Mouse (Mus musculus) frontal cortex, adult (tissue): ENCODE data around the gene Ints6l.
"Not testable (repeated sequence)": the region's sequence is repeated elsewhere in the genome, so short reads cannot be mapped to it uniquely, and the experiment has no call there.

Experiments
- ATAC-seq: cut with Nextera tagmentation; 2 replicates; pipeline ENCODE4 v1.9.2; 2017; ENCODE audit warnings: mild to moderate bottlenecking, moderate library complexity, mixed read lengths; ENCODE audit not compliant: low TSS enrichment

The Ints6l gene

DNA sequence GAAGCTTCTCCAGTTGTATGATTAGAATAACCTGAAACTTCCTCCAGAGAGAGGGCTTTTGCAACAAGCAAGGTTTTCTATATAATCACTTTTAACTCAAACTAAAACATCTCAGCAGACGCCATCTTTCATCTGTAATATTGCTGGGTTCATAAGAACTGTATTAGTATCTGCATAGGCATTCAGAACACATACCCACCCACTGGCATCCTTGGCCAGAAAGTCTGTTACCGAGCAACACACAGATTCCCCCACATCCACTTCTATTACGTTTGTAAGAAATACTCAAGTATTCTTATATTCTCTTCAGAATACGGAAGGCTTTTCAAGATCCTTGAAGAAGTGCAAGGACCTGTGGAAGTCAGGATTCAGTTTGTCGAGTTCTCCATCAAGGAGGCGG lies 69.8 kb downstream of the Ints6l start, which contains the start of gene Gm10477:
Gm10477 (plus strand) TSS at position 301 of the 400 bp plus-strand sequence.
- not testable (repeated sequence) for ATAC-seq

DNA sequence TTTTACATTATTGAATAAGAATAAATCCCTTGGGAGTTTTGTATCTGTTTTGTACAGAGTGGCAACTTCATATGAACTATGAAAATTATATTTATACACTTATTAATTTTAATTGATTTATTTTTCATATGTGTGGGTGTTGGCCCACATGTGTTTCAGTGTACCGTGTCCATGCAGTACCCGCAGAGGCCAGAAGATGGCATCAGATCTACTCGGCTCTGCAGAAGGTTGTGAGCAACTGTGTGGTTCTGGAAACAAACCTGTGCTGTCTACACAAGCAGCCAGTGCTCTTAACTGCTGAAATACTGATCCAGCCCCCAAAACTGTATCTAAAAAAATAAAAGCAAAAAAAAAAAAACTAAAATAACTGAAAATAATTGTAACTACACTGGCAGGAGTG lies 76.6 kb downstream of the Ints6l start:
- no peak for ATAC-seq

DNA sequence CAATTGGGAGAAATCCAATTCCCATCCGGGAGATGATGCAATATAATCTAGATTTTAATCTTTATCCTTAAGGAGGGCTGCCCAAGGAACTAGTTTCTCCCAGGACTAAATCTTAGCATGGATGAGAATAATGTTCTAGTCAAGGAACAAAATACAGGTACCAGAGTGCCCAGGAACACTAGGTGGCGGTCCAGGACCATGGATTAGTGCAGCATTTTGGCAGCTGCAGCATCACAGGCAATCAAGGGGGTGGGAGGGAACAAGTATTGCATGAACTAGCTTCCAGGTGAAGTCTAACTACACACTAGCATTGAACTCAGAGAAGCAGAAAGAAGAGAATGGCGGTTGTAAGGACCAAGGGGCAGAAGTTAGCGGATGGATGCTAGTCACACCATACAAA lies 82.5 kb downstream of the Ints6l start:
- no peak for ATAC-seq

DNA sequence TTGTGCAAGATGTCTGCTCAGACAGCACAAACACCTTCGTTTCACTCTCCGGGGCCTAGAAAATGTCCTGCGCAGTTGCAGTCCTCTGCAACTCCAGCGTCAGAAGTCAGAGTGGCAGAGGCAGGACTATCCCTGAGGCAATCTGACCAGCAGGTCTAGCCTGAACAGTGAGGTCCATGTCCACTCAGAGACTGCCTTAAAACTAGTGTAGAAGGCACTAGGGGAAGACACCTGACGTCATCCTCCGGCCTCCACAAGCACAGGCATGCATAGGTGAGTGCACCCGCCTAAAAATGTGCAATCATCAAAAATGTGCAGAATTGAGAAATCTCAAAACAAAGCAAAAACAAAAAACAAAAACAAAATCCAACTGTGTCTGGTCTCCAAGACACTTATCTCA lies 94.8 kb downstream of the Ints6l start, which contains the start of gene Gm648:
Gm648 (minus strand) TSS at position 101 of the 400 bp plus-strand sequence.
- no peak for ATAC-seq

DNA sequence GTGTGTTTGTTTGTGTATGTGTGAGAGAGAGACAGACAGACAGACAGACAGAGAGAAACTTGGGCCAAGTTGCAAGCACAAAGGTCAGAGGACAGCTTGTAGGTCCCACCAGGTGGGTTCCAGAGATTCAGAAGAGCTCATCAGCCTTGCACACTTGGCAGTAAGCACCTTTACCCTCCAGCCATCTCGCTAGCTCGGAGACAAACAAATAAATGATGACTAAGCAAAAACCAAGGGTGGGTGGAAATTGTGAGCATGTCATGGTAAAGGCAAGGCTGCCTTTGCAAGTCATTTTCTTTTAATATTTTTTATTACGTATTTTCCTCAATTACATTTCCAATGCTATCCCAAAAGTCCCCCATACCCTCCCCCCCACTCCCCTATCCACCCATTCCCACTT lies 98.9 kb downstream of the Ints6l start:
- no peak for ATAC-seq
